Mouse (Mus musculus): ENCODE results near the gene B230307C23Rik. TPM values are rescaled to one million over a fixed set of nuclear protein-coding genes. Genes with fewer than 3 reads are reported as not detected.
"Not testable (repeated sequence)": the region's sequence is repeated elsewhere in the genome, so short reads cannot be mapped to it uniquely, and the experiment has no call there.

The B230307C23Rik gene
- polyA plus RNA-seq, 1 experiment from 2014 or later: 17.9 TPM

DNA sequence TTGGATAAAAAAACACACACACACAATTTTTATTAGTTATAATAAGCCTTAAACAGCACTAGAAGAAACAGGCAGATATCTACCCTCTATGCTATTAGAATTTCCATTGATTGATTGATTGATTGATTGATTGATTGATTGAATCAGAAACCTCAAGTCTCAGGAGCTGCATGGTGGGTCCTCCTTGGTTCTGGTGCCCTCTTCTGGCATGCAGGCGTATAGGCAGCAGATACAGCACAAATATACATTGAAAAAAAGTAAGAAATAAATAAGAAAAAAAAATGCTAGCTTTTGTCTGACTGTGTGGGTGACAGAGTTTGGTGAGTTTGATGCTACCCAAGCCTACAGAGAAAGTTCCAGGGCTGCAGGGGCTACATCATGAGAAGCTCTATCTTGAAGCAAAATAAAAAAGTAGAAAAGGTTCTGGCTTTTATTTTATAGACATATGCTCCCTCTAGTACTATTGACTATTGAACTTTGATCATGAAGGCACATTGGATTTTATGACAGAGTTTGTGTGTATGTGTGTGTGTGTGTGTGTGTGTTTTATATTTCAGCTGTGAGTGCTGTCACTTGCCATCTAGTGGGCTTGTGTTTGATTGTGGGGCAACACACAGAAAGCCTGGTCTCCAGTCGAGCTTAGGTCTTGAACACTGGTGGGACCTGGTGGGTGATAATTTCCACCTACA, 25.7 kb downstream of the B230307C23Rik start:
- no peak for ATAC-seq (ENCODE audit: low FRiP score, low read depth)
- Histone ChIP-seq H3K4me2 (replicated peaks) (no peak overlapping the region), H3K36me3 (peaks cover 18% of the 10 kb centered on the region; the same call in 1 of the 2 replicates), H3K27me3 (no peaks in the 10 kb centered on the region), H3K27ac (replicated peaks) (no peak overlapping the region), H3K4me1 (no peaks in the 10 kb centered on the region), H3K9ac (replicated peaks) (no peak overlapping the region), H3K4me3 (no peak overlapping the region), H3K9me3 (peaks cover 26% of the 10 kb centered on the region)
- WGBS: 75% methylated on average over 2 of the region's 2 CpGs

- not testable (repeated sequence) for ATAC-seq (ENCODE audit: low FRiP score, low read depth); H3K4me2 ChIP-seq (replicated peaks); H3K4me1 ChIP-seq; H3K9ac ChIP-seq (replicated peaks); H3K27me3 ChIP-seq; H3K4me3 ChIP-seq; H3K36me3 ChIP-seq; H3K27ac ChIP-seq (replicated peaks)
- H3K9me3 ChIP-seq: peaks cover 19% of the 10 kb centered on the region
- WGBS: 85% methylated on average over 8 of the region's 8 CpGs
Measured at GRCm38 (mm10) chr16:98026186-98026585, 29.1 kb downstream of the B230307C23Rik start.

DNA sequence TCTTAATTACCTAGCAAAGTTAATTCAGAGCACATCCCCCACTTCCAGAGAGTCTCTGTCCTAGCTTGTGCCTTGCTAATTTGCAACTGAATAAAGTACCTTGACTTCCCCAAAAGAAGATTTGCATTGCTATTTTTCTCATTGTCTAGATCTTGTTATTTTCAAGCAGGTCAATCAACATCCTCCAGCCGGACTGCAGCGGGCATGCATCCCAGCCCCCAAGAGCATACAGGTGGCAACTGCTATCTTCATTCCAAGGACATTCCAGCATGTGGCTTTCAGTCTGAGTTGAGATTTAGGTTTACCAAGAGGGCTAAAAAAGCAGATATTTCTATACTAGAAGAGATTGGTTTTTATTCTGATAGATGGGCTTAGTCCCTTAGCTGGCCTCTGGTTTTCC, 37.9 kb downstream of the B230307C23Rik start:
- H3K9me3 ChIP-seq: peaks cover 11% of the 10 kb centered on the region
- 0 out of 2 replicates have a peak, but pooled peaks cover 13% of the 10 kb centered on the region for H3K36me3 ChIP-seq
- not testable (repeated sequence) for H3K27ac ChIP-seq (replicated peaks); ATAC-seq (ENCODE audit: low FRiP score, low read depth); H3K4me3 ChIP-seq; H3K4me2 ChIP-seq (replicated peaks); H3K9ac ChIP-seq (replicated peaks); H3K4me1 ChIP-seq; H3K27me3 ChIP-seq
- WGBS: 97% methylated on average over 2 of the region's 2 CpGs

GRCm38 (mm10) chr16:98041676-98042075, 44.6 kb downstream of the B230307C23Rik start:
- Histone ChIP-seq H3K9ac (replicated peaks) (no peak overlapping the region), H3K4me3 (no peak overlapping the region), H3K9me3 (0 out of 2 replicates have a peak, but pooled peaks cover 8% of the 10 kb centered on the region), H3K4me2 (replicated peaks) (no peak overlapping the region), H3K36me3 (peaks cover 20% of the 10 kb centered on the region), H3K4me1 (no peaks in the 10 kb centered on the region), H3K27me3 (no peaks in the 10 kb centered on the region), H3K27ac (replicated peaks) (no peak overlapping the region)
- ATAC-seq (ENCODE audit: low FRiP score, low read depth): no peak
- WGBS: 87% methylated on average over 2 of the region's 2 CpGs

DNA sequence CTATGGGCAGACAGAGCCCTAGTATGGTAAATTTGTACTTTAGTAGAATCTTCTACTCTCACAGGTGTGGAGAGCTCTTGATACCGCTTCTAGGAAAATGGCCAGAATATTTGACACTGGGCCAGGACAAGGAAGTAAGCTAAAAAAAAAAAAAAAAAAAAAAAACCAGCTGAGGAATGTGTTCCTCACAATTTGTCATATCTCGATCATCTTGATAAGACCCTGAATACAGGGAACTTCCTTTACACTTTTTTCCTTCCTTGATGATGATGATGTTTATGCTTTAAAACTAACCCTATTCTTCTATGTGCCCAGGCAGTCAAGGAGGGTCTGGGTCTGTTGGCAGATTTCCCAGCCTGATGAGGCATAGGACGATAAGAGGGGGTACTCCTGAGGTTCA, 82.3 kb downstream of the B230307C23Rik start:
- H3K4me1 ChIP-seq; H3K4me2 ChIP-seq (replicated peaks); H3K9ac ChIP-seq (replicated peaks); H3K27me3 ChIP-seq; H3K27ac ChIP-seq (replicated peaks); H3K4me3 ChIP-seq; ATAC-seq (ENCODE audit: low FRiP score, low read depth): not testable (repeated sequence)
- Histone ChIP-seq H3K9me3 (peaks cover 10% of the 10 kb centered on the region), H3K36me3 (0 out of 2 replicates have a peak, but pooled peaks cover 11% of the 10 kb centered on the region)
- 91% methylated on average over 3 of the region's 3 CpGs for WGBS

- H3K27ac ChIP-seq (replicated peaks): peak overlapping the region; percentile 66; the same call in 1 of the 2 replicates
- ATAC-seq (ENCODE audit: low FRiP score, low read depth): not testable (repeated sequence)
- 81% methylated on average over 1 of the region's 1 CpGs for WGBS
Measured at GRCm38 (mm10) chr16:98081140-98081539, 84.0 kb downstream of the B230307C23Rik start.

More at GRCm38 (mm10) chr16:98081140-98081539, 84.0 kb downstream of the B230307C23Rik start:
- Histone ChIP-seq H3K4me2 (replicated peaks) (peak overlapping the region; percentile 64), H3K9ac (replicated peaks) (peak overlapping the region; percentile 62; the same call in 1 of the 2 replicates), H3K4me3 (peak overlapping the region; percentile 76)
- H3K4me1 ChIP-seq, H3K27me3 ChIP-seq, H3K9me3 ChIP-seq, H3K36me3 ChIP-seq: not testable (repeated sequence)

Other genes starting within 250 kb of the B230307C23Rik start
- 0.99 and 1.0 TPM in 2 replicates for gene Ripk4, start 233.5 kb upstream of the B230307C23Rik start, polyA plus RNA-seq (2016; fragmentation: Nextera tagmentation; extraction: Ambion mirVana)
- gene Prdm15, start 145.5 kb upstream of the B230307C23Rik start, polyA plus RNA-seq (2016; fragmentation: Nextera tagmentation; extraction: Ambion mirVana): 16.5 and 19.2 TPM in 2 replicates
- gene C2cd2, start 34.7 kb upstream of the B230307C23Rik start, polyA plus RNA-seq (2016; fragmentation: Nextera tagmentation; extraction: Ambion mirVana): 15.6 and 15.9 TPM in 2 replicates
- gene Zbtb21, start 34.7 kb upstream of the B230307C23Rik start, polyA plus RNA-seq (2016; fragmentation: Nextera tagmentation; extraction: Ambion mirVana): 14.7 and 15.9 TPM in 2 replicates
- 23.3 and 25.5 TPM in 2 replicates for gene A630089N07Rik, start 85.1 kb downstream of the B230307C23Rik start, polyA plus RNA-seq (2016; fragmentation: Nextera tagmentation; extraction: Ambion mirVana)